Mouse (Mus musculus) Patski (cell line): ENCODE results near the gene Taf5l. TPM values are rescaled to one million over a fixed set of nuclear protein-coding genes. Genes with fewer than 3 reads are reported as not detected.
A peak's percentile ranks its signal among the peaks of the same experiment; 100 is the strongest.

ENCODE experiments used
- ATAC-seq: fragments of 100-300 bp; one replicate; pipeline ENCODE4 v1.8.0; 2021
- CTCF ChIA-PET: fragments of 350-600 bp; sonication (Branson Sonifier 250); formaldehyde crosslinking; loops from one replicate; lab custom pipeline; 2022; ENCODE audit warnings: inconsistent platforms; lab: Charles Lee
- POLR2A ChIA-PET: fragments of 350-600 bp; sonication (Branson Sonifier 250); formaldehyde crosslinking; loops from one replicate; lab custom pipeline; 2022; ENCODE audit warnings: antibody characterized with exemption, inconsistent platforms; lab: Charles Lee
- DNase-seq: peaks from one replicate; pipeline ENCODE4 v3.0.0-alpha.2; 2011; ENCODE audit warnings: low read depth, low spot score
- H3K27me3 ChIP-seq: fragments of 371-371 bp; one replicate; pipeline ENCODE4 v1.5.1; 2021
- CTCF ChIP-seq: fragments of 100-300 bp; IDR thresholded peaks from one replicate; pipeline ENCODE4 v1.5.1; 2021
- in situ Hi-C: fragments of 300-500 bp; cut with MboI; formaldehyde crosslinking; loops from 3 replicates; pipeline ENCODE4 v1.11.1; 2018; ENCODE audit warnings: low pct_unique_long_range_greater_than_20kb, mixed read lengths
- polyA plus RNA-seq: library from polyadenylated mRNA; unstranded; gene quantifications from one replicate; pipeline ENCODE4 v1.2.3, GENCODE M21; 2021

Gene Taf5l
- polyA plus RNA-seq, 1 experiment from 2014 or later, result 28.6 TPM

- ChIA-PET CTCF (no interaction called here), POLR2A (no interaction called here)
- no peaks in the 10 kb centered on the region for H3K27me3 ChIP-seq
- ATAC-seq (no peak), DNase-seq (no peak)
- in situ Hi-C loops, result no loop called here
- TF ChIP-seq CTCF, result no peak
These were observed 61.1 kb downstream of the Taf5l start for GRCm38 (mm10) chr8:123960056-123960455.

- ATAC-seq, result no peak
- in situ Hi-C loops, result no loop called here
- H3K27me3 ChIP-seq, result no peaks in the 10 kb centered on the region
- DNase-seq, result no peak
- CTCF ChIA-PET, result no interaction called here
- POLR2A ChIA-PET, result no interaction called here
- TF ChIP-seq CTCF, result no peak
These were observed 61.7 kb downstream of the Taf5l start for GRCm38 (mm10) chr8:123959473-123959872.

DNA sequence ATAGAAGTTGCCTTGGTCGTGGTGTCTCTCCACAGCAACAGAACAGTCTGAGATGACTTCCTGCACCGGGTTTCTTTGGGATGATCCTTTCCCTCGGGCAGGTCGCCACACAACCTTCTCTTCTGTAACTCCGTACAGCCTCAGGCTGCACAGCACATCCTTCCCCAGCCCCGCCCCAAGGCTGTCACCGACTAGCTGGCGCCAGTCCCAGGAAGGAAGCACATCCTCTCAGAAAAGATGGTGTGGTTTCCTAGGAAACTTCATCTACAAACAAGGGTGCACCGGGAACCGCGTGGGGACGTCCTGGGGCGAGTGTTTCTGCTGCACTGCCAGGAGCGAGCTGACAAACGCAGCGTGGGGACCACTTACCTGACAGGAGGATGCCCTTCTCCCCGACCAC is 63.1 kb downstream of the Taf5l start:
- DNase-seq, result no peak
- in situ Hi-C loops, result no loop called here
- no peak for TF ChIP-seq CTCF

GRCm38 (mm10) chr8:123954246-123954645 is 67.0 kb downstream of the Taf5l start:
- H3K27me3 ChIP-seq, result no peaks in the 10 kb centered on the region
- ChIA-PET POLR2A (no interaction called here), CTCF (interaction anchor here (1.0 kb wide), 1 partner anchor 9 kb away, joined by 3 read pairs; no protein-coding TSS in a partner anchor)
- in situ Hi-C loops, result no loop called here
- no peak for TF ChIP-seq CTCF
- no peak for ATAC-seq
- DNase-seq, result no peak

More for the DNA sequence above, 63.1 kb downstream of the Taf5l start:
- ChIA-PET CTCF (no interaction called here), POLR2A (no interaction called here)
- no peaks in the 10 kb centered on the region for H3K27me3 ChIP-seq
- ATAC-seq, result no peak

DNA sequence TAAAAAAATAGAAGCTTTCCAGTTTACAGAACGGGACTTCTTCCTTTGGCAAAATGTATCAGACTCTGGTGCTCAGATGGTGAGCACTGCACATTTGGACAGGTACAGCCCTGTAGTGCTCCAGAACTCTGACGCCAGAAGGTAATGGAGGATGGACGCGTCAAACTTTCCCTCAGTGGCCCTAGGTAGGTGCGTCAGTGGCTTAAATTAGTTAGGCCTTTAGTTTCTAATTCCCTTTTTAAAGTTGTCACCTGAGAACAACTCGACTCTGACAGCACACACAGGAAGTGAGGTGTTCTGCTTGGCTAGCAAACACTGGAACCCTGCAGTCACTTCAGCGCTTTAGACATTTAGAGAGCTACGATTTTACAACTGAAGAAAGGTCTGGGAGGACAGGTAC is 67.5 kb downstream of the Taf5l start:
- DNase-seq (no peak), ATAC-seq (no peak)
- H3K27me3 ChIP-seq, result no peaks in the 10 kb centered on the region
- CTCF ChIA-PET, result no interaction called here
- in situ Hi-C loops, result no loop called here
- POLR2A ChIA-PET, result no interaction called here
- TF ChIP-seq CTCF, result no peak

- in situ Hi-C loops, result no loop called here
- TF ChIP-seq CTCF, result peak; percentile 92
- DNase-seq (no peak), ATAC-seq (no peak)
- ChIA-PET CTCF (interaction anchor here (1.1 to 1.6 kb wide), 5 partner anchors 11 to 45 kb away, joined by 3 to 6 read pairs (median 4); no protein-coding TSS in a partner anchor), POLR2A (interaction anchor here (0.6 to 1.7 kb wide), 4 partner anchors 36 to 70 kb away, joined by 3 to 5 read pairs (median 3); no protein-coding TSS in a partner anchor)
- H3K27me3 ChIP-seq, result no peaks in the 10 kb centered on the region
These were observed 71.0 kb downstream of the Taf5l start for GRCm38 (mm10) chr8:123950077-123950802.

- ChIA-PET POLR2A (interaction anchor here (0.6 to 1.7 kb wide), 4 partner anchors 37 to 71 kb away, joined by 3 to 5 read pairs (median 3); no protein-coding TSS in a partner anchor), CTCF (interaction anchor here (1.1 to 1.6 kb wide), 5 partner anchors 10 to 46 kb away, joined by 3 to 6 read pairs (median 4); no protein-coding TSS in a partner anchor)
- DNase-seq (no peak), ATAC-seq (peak; percentile 26)
- in situ Hi-C loops, result no loop called here
- no peaks in the 10 kb centered on the region for H3K27me3 ChIP-seq
- TF ChIP-seq CTCF, result no peak
These were observed 71.6 kb downstream of the Taf5l start for GRCm38 (mm10) chr8:123949686-123949986.

DNA sequence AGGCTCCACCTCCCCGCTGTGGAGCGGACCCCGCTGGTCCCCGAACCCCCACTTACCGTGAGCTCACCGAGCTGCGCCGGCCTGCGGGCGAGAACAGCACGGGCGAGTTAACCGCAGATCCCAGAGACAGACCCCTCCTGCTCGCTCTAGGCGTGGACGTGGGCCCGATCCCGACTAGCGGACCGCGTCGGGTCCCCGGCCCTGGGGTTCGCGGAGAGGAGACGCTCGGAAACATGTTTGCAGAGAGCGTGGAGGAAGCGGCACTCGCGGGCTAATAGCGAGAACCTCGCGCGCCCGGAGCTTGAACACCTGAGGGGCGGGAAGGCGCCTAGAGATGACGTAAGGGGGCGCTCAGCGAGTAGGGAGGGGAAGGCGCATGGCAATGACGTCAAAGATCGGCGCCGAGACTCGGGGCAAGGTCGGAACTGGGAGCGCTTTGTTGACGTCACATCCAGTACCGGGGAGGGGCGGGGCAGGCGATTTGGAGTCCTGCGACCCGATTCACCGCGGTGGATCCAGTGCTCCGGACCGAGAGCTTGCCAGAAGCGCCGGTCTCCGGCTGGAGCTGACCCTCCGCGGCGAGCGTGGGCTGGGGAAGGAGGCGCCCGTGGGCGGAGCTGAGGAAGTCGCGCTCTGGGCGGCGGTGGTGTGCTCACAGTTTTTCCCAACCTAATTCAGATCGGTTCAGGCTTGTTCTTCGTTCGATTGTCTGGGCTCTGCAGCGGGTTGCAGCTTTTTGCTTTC is 72.1 kb downstream of the Taf5l start, which contains the start of gene Nup133:
TSS of gene Nup133 (minus strand) at position 324 of the 744 bp plus-strand sequence.
- in situ Hi-C loops, result no loop called here
- ChIA-PET POLR2A (interaction anchor here (0.8 to 1.7 kb wide), 3 partner anchors 43 to 71 kb away, joined by 3 to 5 read pairs (median 3); no protein-coding TSS in a partner anchor), CTCF (interaction anchor here (1.3 to 1.6 kb wide), 2 partner anchors 44 to 46 kb away, joined by 3 to 4 read pairs; no protein-coding TSS in a partner anchor)
- TF ChIP-seq CTCF, result no peak
- DNase-seq, result peak; percentile 89
- ATAC-seq, result peak; percentile 57
- no peaks in the 10 kb centered on the region for H3K27me3 ChIP-seq

Other genes with a start within 250 kb of the Taf5l start
- 34.1 TPM for gene Rab4a, start 215.4 kb downstream of the Taf5l start, polyA plus RNA-seq
- 4.9 TPM for gene Ccsap, start 161.2 kb downstream of the Taf5l start, polyA plus RNA-seq
- gene Acta1, start 126.6 kb downstream of the Taf5l start, polyA plus RNA-seq, result 0.12 TPM
- gene Nup133, start 72.1 kb downstream of the Taf5l start, polyA plus RNA-seq, result 16.6 TPM
- gene Abcb10, start 38.3 kb downstream of the Taf5l start, polyA plus RNA-seq, result 19.6 TPM
- gene Urb2, start 111 bp upstream of the Taf5l start, polyA plus RNA-seq, result 11.6 TPM
- 129 TPM for gene Galnt2, start 210.0 kb upstream of the Taf5l start, polyA plus RNA-seq